Mouse (Mus musculus): ENCODE measurements around the gene Far2. TPM values are rescaled to one million over a fixed set of nuclear protein-coding genes. Genes with fewer than 3 reads are reported as not detected.

Far2 gene
- polyA plus RNA-seq, 1 experiment = 16.8 TPM

DNA sequence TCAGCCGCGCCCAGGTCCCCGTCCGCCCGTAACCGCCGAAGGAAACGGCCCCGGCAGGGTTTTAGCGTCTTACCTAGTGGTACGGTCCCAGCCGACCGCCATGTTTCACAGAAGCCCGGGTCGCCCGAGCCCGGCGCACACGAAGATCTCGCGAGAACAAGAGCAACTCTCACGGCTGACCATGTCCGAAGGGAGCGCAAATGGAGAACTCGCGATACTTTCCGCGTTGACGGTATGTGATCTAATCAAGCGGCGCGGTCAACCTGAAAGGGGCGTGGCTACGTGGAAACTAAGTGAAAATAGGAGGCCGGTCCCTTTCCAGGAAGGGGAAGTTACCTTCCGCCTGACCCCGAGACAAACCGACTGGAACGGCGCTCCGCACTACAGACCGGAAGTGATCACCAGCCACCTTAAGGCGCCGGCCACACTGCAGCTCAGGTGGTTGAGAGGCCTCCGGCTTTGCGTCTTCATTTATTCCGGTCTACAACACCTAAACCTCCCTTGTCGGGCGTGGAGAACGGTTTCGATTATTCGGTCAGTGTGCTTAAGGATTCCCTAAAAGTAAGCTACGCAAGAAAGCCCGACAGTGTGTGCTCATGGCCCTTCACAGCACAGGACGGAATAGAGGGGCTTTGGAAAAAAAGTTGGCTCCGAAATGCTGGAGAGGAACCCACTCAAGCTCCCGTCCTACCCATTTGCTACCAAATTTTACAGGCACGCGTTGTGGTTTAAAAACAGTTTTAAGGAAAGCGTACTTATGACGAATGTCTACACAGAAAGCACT, 165.0 kb downstream of the Far2 start, which contains the start of gene Ergic2:
Ergic2 (minus strand) TSS at position 478 of the 784 bp plus-strand sequence.
- peak; percentile 71; the same call in 1 of the 2 replicates for TF ChIP-seq POLR2A (IDR thresholded peaks at IDR 0.05; ENCODE audit: borderline replicate concordance, insufficient read depth, low read length)
- TF ChIP-seq CTCF (IDR thresholded peaks at IDR 0.05; ENCODE audit: borderline replicate concordance, insufficient read depth, low read depth, low read length) = no peak
- H3K4me3 ChIP-seq (replicated peaks; ENCODE audit: insufficient read depth, low read depth, low read length) = peak within 1 kb of the TSS; percentile 87
- H3K4me1 ChIP-seq (ENCODE audit: control insufficient read depth, insufficient read depth, low read length) = no peaks in the 10 kb centered on the region
- H3K27ac ChIP-seq (ENCODE audit: insufficient read depth, low read length) = peak within 1 kb of the TSS; percentile 24
- no peaks in the 10 kb centered on the region for H3K27me3 ChIP-seq (ENCODE audit: control insufficient read depth, insufficient read depth, low read length)
- WGBS = under 1% methylated on average over 61 of the region's 61 CpGs
- DNase-seq = peak; percentile 97 to 99

DNA sequence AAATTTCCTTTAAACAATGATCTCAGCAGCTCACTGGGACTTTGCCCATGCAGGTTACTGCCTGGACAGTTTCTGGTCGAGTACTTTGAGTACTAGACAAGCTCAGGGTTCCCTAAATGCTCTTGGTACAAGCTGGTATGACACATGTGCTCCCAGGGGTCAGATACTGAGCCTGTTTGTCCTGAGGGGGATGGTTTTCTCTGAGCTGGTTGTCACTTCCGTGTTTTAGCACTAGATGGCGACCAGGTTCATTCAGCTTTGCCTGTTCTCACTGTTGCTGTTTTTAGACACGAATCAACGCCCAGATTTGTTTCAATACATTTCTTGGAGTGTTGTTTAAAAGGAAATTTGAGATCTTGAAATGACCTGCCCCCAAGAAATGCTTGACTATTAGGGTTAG, 167.7 kb downstream of the Far2 start:
- no peaks in the 10 kb centered on the region for H3K27me3 ChIP-seq (ENCODE audit: control insufficient read depth, insufficient read depth, low read length)
- H3K27ac ChIP-seq (ENCODE audit: insufficient read depth, low read length) = no peak overlapping the region
- H3K4me3 ChIP-seq (replicated peaks; ENCODE audit: insufficient read depth, low read depth, low read length) = no peak overlapping the region
- H3K4me1 ChIP-seq (ENCODE audit: control insufficient read depth, insufficient read depth, low read length) = no peaks in the 10 kb centered on the region
- peak; percentile 30 for DNase-seq
- under 1% methylated on average over 5 of the region's 5 CpGs for WGBS
- TF ChIP-seq CTCF (IDR thresholded peaks at IDR 0.05; ENCODE audit: borderline replicate concordance, insufficient read depth, low read depth, low read length) (peak; percentile 57), POLR2A (IDR thresholded peaks at IDR 0.05; ENCODE audit: borderline replicate concordance, insufficient read depth, low read length) (no peak)

DNA sequence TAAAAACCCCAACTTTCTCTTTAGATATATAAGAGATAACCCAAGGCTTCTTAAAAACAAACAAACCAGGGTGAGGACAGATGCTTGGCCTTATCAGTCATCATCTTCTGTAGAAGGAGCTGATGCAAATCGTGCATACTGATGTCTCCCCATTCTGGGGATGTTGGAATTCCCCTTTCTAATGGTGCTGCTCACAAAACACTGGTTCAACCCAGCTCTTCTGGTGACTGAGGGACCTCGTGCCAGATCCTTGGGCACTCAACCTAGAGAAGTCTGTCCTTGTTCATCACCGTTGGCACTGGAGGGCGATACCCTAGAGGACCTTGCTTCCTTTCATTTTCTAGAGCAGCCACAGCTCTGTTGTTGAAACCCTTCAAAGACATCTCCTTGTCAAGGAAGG, 169.7 kb downstream of the Far2 start:
- H3K27ac ChIP-seq (ENCODE audit: insufficient read depth, low read length) = no peak overlapping the region
- no peak for DNase-seq
- H3K4me3 ChIP-seq (replicated peaks; ENCODE audit: insufficient read depth, low read depth, low read length) = no peak overlapping the region
- no peaks in the 10 kb centered on the region for H3K27me3 ChIP-seq (ENCODE audit: control insufficient read depth, insufficient read depth, low read length)
- H3K4me1 ChIP-seq (ENCODE audit: control insufficient read depth, insufficient read depth, low read length) = no peaks in the 10 kb centered on the region
- TF ChIP-seq POLR2A (IDR thresholded peaks at IDR 0.05; ENCODE audit: borderline replicate concordance, insufficient read depth, low read length) = no peak
- no peak for TF ChIP-seq CTCF (IDR thresholded peaks at IDR 0.05; ENCODE audit: borderline replicate concordance, insufficient read depth, low read depth, low read length)
- 77% methylated on average over 4 of the region's 4 CpGs for WGBS

DNA sequence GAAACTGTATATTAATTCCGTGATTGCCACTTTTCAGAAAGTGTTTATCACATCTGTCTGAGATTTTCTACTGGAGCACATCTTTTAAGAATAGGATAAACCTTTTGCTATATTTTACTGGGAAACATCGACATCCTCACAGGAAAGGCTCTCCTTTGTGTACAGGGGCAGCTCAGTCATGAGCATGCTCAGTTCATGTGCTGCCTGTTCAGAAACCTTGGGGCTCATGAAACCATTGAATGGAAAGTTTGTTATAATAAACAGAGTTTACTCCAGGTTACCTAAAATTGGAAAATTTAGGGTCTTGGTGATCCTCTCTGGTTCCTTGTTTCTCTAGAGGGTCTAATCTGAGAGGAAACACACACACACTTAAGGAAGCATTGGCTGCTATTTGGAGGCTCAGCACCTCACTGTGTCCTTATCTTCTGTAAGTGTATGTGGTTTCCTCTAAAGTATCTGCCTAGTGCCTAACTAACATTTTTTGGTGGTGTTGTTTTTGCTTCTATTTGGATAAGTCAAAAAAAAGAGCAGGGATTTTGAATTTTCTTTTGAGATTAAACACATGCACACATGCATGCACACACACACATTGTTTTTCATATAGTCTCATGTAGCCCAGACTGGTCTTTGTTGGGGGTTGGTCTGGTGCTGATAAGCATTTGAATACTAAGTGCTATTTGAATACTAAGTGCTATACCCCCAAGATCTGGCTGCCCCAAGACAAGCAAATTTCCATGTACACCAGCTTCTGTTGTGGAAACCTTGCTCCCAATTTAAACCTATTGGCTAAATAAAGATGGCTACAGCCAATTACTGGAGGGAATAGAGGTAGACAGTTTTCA, 171.4 kb downstream of the Far2 start:
- TF ChIP-seq POLR2A (IDR thresholded peaks at IDR 0.05; ENCODE audit: borderline replicate concordance, insufficient read depth, low read length) (no peak), CTCF (IDR thresholded peaks at IDR 0.05; ENCODE audit: borderline replicate concordance, insufficient read depth, low read depth, low read length) (no peak)
- no peak overlapping the region for H3K27ac ChIP-seq (ENCODE audit: insufficient read depth, low read length)
- no peaks in the 10 kb centered on the region for H3K4me1 ChIP-seq (ENCODE audit: control insufficient read depth, insufficient read depth, low read length)
- no peak for DNase-seq
- no peaks in the 10 kb centered on the region for H3K27me3 ChIP-seq (ENCODE audit: control insufficient read depth, insufficient read depth, low read length)
- H3K4me3 ChIP-seq (replicated peaks; ENCODE audit: insufficient read depth, low read depth, low read length) = no peak overlapping the region
- 90% methylated on average over 2 of the region's 2 CpGs for WGBS

DNA sequence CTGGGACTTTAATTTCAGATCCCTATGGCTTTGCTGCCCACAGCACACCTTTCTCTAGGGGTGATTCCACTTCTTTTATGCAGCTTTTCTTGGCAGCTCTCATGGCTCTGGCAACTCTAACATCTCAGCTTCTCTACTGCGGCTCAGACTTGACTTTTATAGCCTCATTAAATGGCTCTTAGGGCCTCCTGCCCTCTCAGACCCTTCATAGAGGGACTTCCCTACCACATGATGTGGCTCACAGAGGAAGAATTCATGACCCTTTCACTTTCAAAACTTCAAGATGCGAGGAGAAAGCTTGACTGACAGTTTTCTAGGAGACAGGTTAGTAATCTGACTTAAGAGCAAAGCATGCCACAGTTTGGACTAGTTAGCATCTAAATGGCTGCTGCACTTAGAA, 175.6 kb downstream of the Far2 start:
- no peak overlapping the region for H3K27ac ChIP-seq (ENCODE audit: insufficient read depth, low read length)
- no peak for TF ChIP-seq POLR2A (IDR thresholded peaks at IDR 0.05; ENCODE audit: borderline replicate concordance, insufficient read depth, low read length)
- no peak for TF ChIP-seq CTCF (IDR thresholded peaks at IDR 0.05; ENCODE audit: borderline replicate concordance, insufficient read depth, low read depth, low read length)
- no peaks in the 10 kb centered on the region for H3K4me1 ChIP-seq (ENCODE audit: control insufficient read depth, insufficient read depth, low read length)
- H3K27me3 ChIP-seq (ENCODE audit: control insufficient read depth, insufficient read depth, low read length) = no peaks in the 10 kb centered on the region
- no peak for DNase-seq
- no peak overlapping the region for H3K4me3 ChIP-seq (replicated peaks; ENCODE audit: insufficient read depth, low read depth, low read length)
- 67% methylated on average over 2 of the region's 2 CpGs for WGBS

DNA sequence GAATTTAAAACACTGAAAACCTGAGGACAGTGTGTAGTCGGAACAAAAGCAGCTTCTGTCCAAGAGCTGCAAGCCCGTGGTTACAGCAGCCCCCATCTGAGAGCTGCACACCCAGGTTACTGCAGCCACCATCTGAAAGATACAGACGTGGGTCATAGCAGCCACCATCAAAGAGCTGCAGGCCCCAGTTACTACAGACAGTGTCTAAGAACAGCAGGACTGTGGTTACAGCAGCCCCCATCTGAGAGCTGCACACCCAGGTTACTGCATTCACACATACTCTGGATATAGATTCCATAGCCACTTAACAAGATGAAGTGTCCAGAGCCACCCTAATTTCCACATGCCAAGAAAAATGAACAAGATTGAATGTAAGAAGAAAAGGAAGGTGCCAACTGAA, 180.5 kb downstream of the Far2 start:
- 53% methylated on average over 3 of the region's 3 CpGs for WGBS

More for the DNA sequence above, 180.5 kb downstream of the Far2 start:
- H3K4me3 ChIP-seq (replicated peaks; ENCODE audit: insufficient read depth, low read depth, low read length) = no peak overlapping the region
- TF ChIP-seq CTCF (IDR thresholded peaks at IDR 0.05; ENCODE audit: borderline replicate concordance, insufficient read depth, low read depth, low read length) (no peak), POLR2A (IDR thresholded peaks at IDR 0.05; ENCODE audit: borderline replicate concordance, insufficient read depth, low read length) (no peak)
- DNase-seq = no peak
- no peaks in the 10 kb centered on the region for H3K27me3 ChIP-seq (ENCODE audit: control insufficient read depth, insufficient read depth, low read length)
- no peak overlapping the region for H3K27ac ChIP-seq (ENCODE audit: insufficient read depth, low read length)
- no peaks in the 10 kb centered on the region for H3K4me1 ChIP-seq (ENCODE audit: control insufficient read depth, insufficient read depth, low read length)

Other genes with a start within 250 kb of the Far2 start
- gene Ergic2, start 165.1 kb downstream of the Far2 start, polyA plus RNA-seq (2012; rRNA removed) = 57.9 and 59.0 TPM in 2 replicates